Mouse (Mus musculus) ovary, postnatal 36 days (tissue): Measurements from ENCODE around the gene Sf3b4.

Source experiments
- DNase-seq: peaks from one replicate; pipeline ENCODE4 v3.0.0; 2022; ENCODE audit warnings: low spot score, mixed read lengths

The Sf3b4 gene

GRCm38 (mm10) chr3:96172197-96173178, at the start of gene Sf3b4:
Gene Sf3b4, plus strand, starts transcription at chr3:96172332.
- DNase-seq: peak; percentile 81

GRCm38 (mm10) chr3:96124235-96124634, 47.9 kb upstream of the Sf3b4 start:
- DNase-seq: no peak

- no peak for DNase-seq
These were observed 44.0 kb upstream of the Sf3b4 start for GRCm38 (mm10) chr3:96128128-96128527.

GRCm38 (mm10) chr3:96132478-96132877, 39.7 kb upstream of the Sf3b4 start:
- no peak for DNase-seq

GRCm38 (mm10) chr3:96133327-96133905, 38.7 kb upstream of the Sf3b4 start:
- DNase-seq: no peak

GRCm38 (mm10) chr3:96135011-96135410, 37.1 kb upstream of the Sf3b4 start:
- DNase-seq: no peak

- no peak for DNase-seq
These were observed 24.2 kb upstream of the Sf3b4 start for GRCm38 (mm10) chr3:96147950-96148349.

GRCm38 (mm10) chr3:96151836-96152235, 20.3 kb upstream of the Sf3b4 start:
- no peak for DNase-seq

- no peak for DNase-seq
These were observed 19.5 kb upstream of the Sf3b4 start for GRCm38 (mm10) chr3:96152611-96153010.

GRCm38 (mm10) chr3:96155501-96155900, 16.6 kb upstream of the Sf3b4 start:
- DNase-seq: no peak

GRCm38 (mm10) chr3:96159820-96160219, 12.3 kb upstream of the Sf3b4 start:
- DNase-seq: no peak

- peak; percentile 41 for DNase-seq
These were observed 11.8 kb upstream of the Sf3b4 start for GRCm38 (mm10) chr3:96160222-96160802.

- peak; percentile 39 for DNase-seq
These were observed 11.2 kb upstream of the Sf3b4 start for GRCm38 (mm10) chr3:96160803-96161516.

GRCm38 (mm10) chr3:96161869-96162840, 10.0 kb upstream of the Sf3b4 start, which contains the start of gene Mtmr11:
Gene Mtmr11, plus strand, starts transcription at chr3:96162004.
- no peak for DNase-seq

- no peak for DNase-seq
These were observed 9.1 kb upstream of the Sf3b4 start for GRCm38 (mm10) chr3:96163040-96163439.

- no peak for DNase-seq
These were observed 3.5 kb upstream of the Sf3b4 start for GRCm38 (mm10) chr3:96168466-96169158.

- DNase-seq: no peak
These were observed 1.9 kb upstream of the Sf3b4 start for GRCm38 (mm10) chr3:96170276-96170675.

- no peak for DNase-seq
These were observed 1.1 kb upstream of the Sf3b4 start for GRCm38 (mm10) chr3:96170976-96171545.

- DNase-seq: no peak
These were observed 442 bp upstream of the Sf3b4 start for GRCm38 (mm10) chr3:96171583-96172196.
